Mouse (Mus musculus) hindbrain, embryonic 10.5 days (tissue): ENCODE measurements at regions not wholly inside any gene's neighbourhood (a gene's known extent, or its start where the extent isn't known, plus 50 kb on each side); places are given as distances from the start of the nearest gene placed in this dataset.

ENCODE experiments used
- DNase-seq: peaks from one replicate; pipeline ENCODE4 v3.0.0-alpha.2; 2017; ENCODE audit warnings: low spot score
- H3K27ac ChIP-seq: fragments of 300-500 bp; sonication (generic); 2 replicates; pipeline ENCODE4 v1.5.1; 2016; ENCODE audit warnings: mild to moderate bottlenecking, moderate library complexity
- H3K27me3 ChIP-seq: fragments of 300-500 bp; sonication (generic); 2 replicates; pipeline ENCODE4 v1.6.1; 2016; ENCODE audit warnings: mild to moderate bottlenecking; ENCODE audit not compliant: poor library complexity, insufficient read depth, severe bottlenecking
- H3K36me3 ChIP-seq: fragments of 300-500 bp; sonication (generic); 2 replicates; pipeline ENCODE4 v1.6.1; 2016; ENCODE audit warnings: mild to moderate bottlenecking, moderate library complexity
- H3K4me1 ChIP-seq: fragments of 300-500 bp; sonication (generic); replicated peaks from 2 replicates; pipeline ENCODE4 v1.6.1; 2016; ENCODE audit warnings: mild to moderate bottlenecking
- H3K4me3 ChIP-seq: fragments of 300-500 bp; sonication (generic); 2 replicates; pipeline ENCODE4 v1.5.1; 2016; ENCODE audit warnings: mild to moderate bottlenecking, moderate library complexity
- H3K9me3 ChIP-seq: fragments of 300-500 bp; sonication (generic); 2 replicates; pipeline ENCODE4 v1.6.1; 2016; ENCODE audit warnings: mild to moderate bottlenecking, moderate library complexity
- WGBS: fragments of 180-500 bp; shearing (Covaris S2); methylation state at CpG from one replicate; pipeline ENCODE4 v1.1.7; 2016; 5-methylcytosine and 5-hydroxymethylcytosine counted together

- H3K36me3 ChIP-seq: no peaks in the 10 kb centered on the region
- H3K4me1 ChIP-seq: peaks cover 31% of the 10 kb centered on the region
- peaks cover 9% of the 10 kb centered on the region; the same call in 1 of the 2 replicates for H3K9me3 ChIP-seq
- H3K27ac ChIP-seq: no peak overlapping the region
- no peak overlapping the region for H3K4me3 ChIP-seq
- 89% methylated on average over 3 of the region's 3 CpGs for WGBS
- no peak for DNase-seq
- H3K27me3 ChIP-seq: peaks cover 5% of the 10 kb centered on the region
Measured at GRCm38 (mm10) chr14:76810041-76810440, 226.5 kb upstream of the Ccdc122 start.

- 95% methylated on average over 7 of the region's 7 CpGs for WGBS
- H3K4me1 ChIP-seq: peaks cover 33% of the 10 kb centered on the region
- H3K27me3 ChIP-seq: peaks cover 5% of the 10 kb centered on the region
- H3K36me3 ChIP-seq: no peaks in the 10 kb centered on the region
- peaks cover 9% of the 10 kb centered on the region; the same call in 1 of the 2 replicates for H3K9me3 ChIP-seq
- DNase-seq: no peak
- no peak overlapping the region for H3K27ac ChIP-seq
- H3K4me3 ChIP-seq: no peak overlapping the region
Measured at GRCm38 (mm10) chr14:76809411-76809810, 227.2 kb upstream of the Ccdc122 start.

- Histone ChIP-seq H3K9me3 (peaks cover 9% of the 10 kb centered on the region; the same call in 1 of the 2 replicates), H3K36me3 (no peaks in the 10 kb centered on the region), H3K27ac (no peak overlapping the region), H3K4me1 (peaks cover 9% of the 10 kb centered on the region; the same call in 1 of the 2 replicates), H3K27me3 (no peaks in the 10 kb centered on the region), H3K4me3 (no peak overlapping the region)
- WGBS: 83% methylated on average over 13 of the region's 13 CpGs
- no peak for DNase-seq
Measured at GRCm38 (mm10) chr14:76805151-76805785, 231.3 kb upstream of the Ccdc122 start.

- DNase-seq: no peak
- WGBS: 77% methylated on average over 6 of the region's 6 CpGs
- Histone ChIP-seq H3K27me3 (no peaks in the 10 kb centered on the region), H3K4me1 (peaks cover 11% of the 10 kb centered on the region; the same call in 1 of the 2 replicates), H3K4me3 (no peak overlapping the region), H3K9me3 (0 out of 2 replicates have a peak, but pooled peaks cover 6% of the 10 kb centered on the region), H3K27ac (no peak overlapping the region), H3K36me3 (no peaks in the 10 kb centered on the region)
Measured at GRCm38 (mm10) chr14:76804447-76805150, 232.0 kb upstream of the Ccdc122 start.

GRCm38 (mm10) chr14:76800181-76800580, 236.4 kb upstream of the Ccdc122 start:
- no peaks in the 10 kb centered on the region for H3K36me3 ChIP-seq
- no peaks in the 10 kb centered on the region for H3K9me3 ChIP-seq
- no peak overlapping the region for H3K4me3 ChIP-seq
- 71% methylated on average over 4 of the region's 4 CpGs for WGBS
- no peak for DNase-seq
- H3K4me1 ChIP-seq: peaks cover 29% of the 10 kb centered on the region
- H3K27ac ChIP-seq: no peak overlapping the region
- H3K27me3 ChIP-seq: peaks cover 6% of the 10 kb centered on the region; the same call in 1 of the 2 replicates

- no peaks in the 10 kb centered on the region for H3K36me3 ChIP-seq
- H3K4me3 ChIP-seq: no peak overlapping the region
- H3K9me3 ChIP-seq: no peaks in the 10 kb centered on the region
- 83% methylated on average over 6 of the region's 6 CpGs for WGBS
- H3K4me1 ChIP-seq: peaks cover 32% of the 10 kb centered on the region
- no peak for DNase-seq
- H3K27ac ChIP-seq: no peak overlapping the region
- peaks cover 9% of the 10 kb centered on the region for H3K27me3 ChIP-seq
Measured at GRCm38 (mm10) chr14:76799741-76800140, 236.8 kb upstream of the Ccdc122 start.

GRCm38 (mm10) chr14:76798925-76799428, 237.6 kb upstream of the Ccdc122 start:
- Histone ChIP-seq H3K27me3 (peaks cover 14% of the 10 kb centered on the region), H3K27ac (no peak overlapping the region), H3K36me3 (no peaks in the 10 kb centered on the region), H3K4me1 (peaks cover 29% of the 10 kb centered on the region), H3K4me3 (no peak overlapping the region), H3K9me3 (no peaks in the 10 kb centered on the region)
- DNase-seq: no peak
- WGBS: 89% methylated on average over 8 of the region's 8 CpGs

- no peak overlapping the region for H3K27ac ChIP-seq
- no peaks in the 10 kb centered on the region for H3K9me3 ChIP-seq
- no peak for DNase-seq
- WGBS: 84% methylated on average over 6 of the region's 6 CpGs
- no peaks in the 10 kb centered on the region for H3K36me3 ChIP-seq
- no peak overlapping the region for H3K4me3 ChIP-seq
- H3K4me1 ChIP-seq: peaks cover 29% of the 10 kb centered on the region
- peaks cover 15% of the 10 kb centered on the region for H3K27me3 ChIP-seq
Measured at GRCm38 (mm10) chr14:76798488-76798887, 238.1 kb upstream of the Ccdc122 start.

GRCm38 (mm10) chr14:76797518-76797917, 239.1 kb upstream of the Ccdc122 start:
- 78% methylated on average over 6 of the region's 6 CpGs for WGBS
- DNase-seq: no peak
- Histone ChIP-seq H3K27ac (no peak overlapping the region), H3K36me3 (no peaks in the 10 kb centered on the region), H3K27me3 (peaks cover 15% of the 10 kb centered on the region), H3K9me3 (no peaks in the 10 kb centered on the region), H3K4me3 (no peak overlapping the region), H3K4me1 (peaks cover 31% of the 10 kb centered on the region)

- WGBS: 18% methylated on average over 6 of the region's 6 CpGs
- peak; percentile 52 for DNase-seq
- peak overlapping the region; percentile 83 for H3K27ac ChIP-seq
- no peaks in the 10 kb centered on the region for H3K36me3 ChIP-seq
- H3K4me3 ChIP-seq: no peak overlapping the region
- H3K4me1 ChIP-seq: peaks cover 41% of the 10 kb centered on the region
- H3K27me3 ChIP-seq: peaks cover 9% of the 10 kb centered on the region
- H3K9me3 ChIP-seq: no peaks in the 10 kb centered on the region
Measured at GRCm38 (mm10) chr14:76791811-76792571, 235.3 kb upstream of the Serp2 start.

GRCm38 (mm10) chr14:76789376-76789775, 232.7 kb upstream of the Serp2 start:
- DNase-seq: no peak
- H3K9me3 ChIP-seq: no peaks in the 10 kb centered on the region
- WGBS: 77% methylated on average over 7 of the region's 7 CpGs
- H3K27ac ChIP-seq: no peak overlapping the region
- H3K4me3 ChIP-seq: no peak overlapping the region
- peaks cover 14% of the 10 kb centered on the region; the same call in 1 of the 2 replicates for H3K27me3 ChIP-seq
- no peaks in the 10 kb centered on the region for H3K36me3 ChIP-seq
- peaks cover 20% of the 10 kb centered on the region for H3K4me1 ChIP-seq

- DNase-seq: no peak
- H3K4me3 ChIP-seq: no peak overlapping the region
- peaks cover 19% of the 10 kb centered on the region for H3K4me1 ChIP-seq
- 0 out of 2 replicates have a peak, but pooled peaks cover 9% of the 10 kb centered on the region for H3K27me3 ChIP-seq
- WGBS: 91% methylated on average over 6 of the region's 6 CpGs
- no peaks in the 10 kb centered on the region for H3K9me3 ChIP-seq
- H3K27ac ChIP-seq: no peak overlapping the region
- no peaks in the 10 kb centered on the region for H3K36me3 ChIP-seq
Measured at GRCm38 (mm10) chr14:76787601-76788000, 230.9 kb upstream of the Serp2 start.
